Mouse (Mus musculus) myocyte (in vitro differentiated cells): ENCODE results near the gene Klhl3. TPM values are rescaled to one million over a fixed set of nuclear protein-coding genes. Genes with fewer than 3 reads are reported as not detected.

Experiments used
- H3K27me3 ChIP-seq: one replicate; pipeline ENCODE4 v1.6.1; 2011; ENCODE audit not compliant: control insufficient read depth, insufficient read depth, insufficient read length
- H3K36me3 ChIP-seq: one replicate; pipeline ENCODE4 v1.6.1; 2011; ENCODE audit not compliant: control insufficient read depth, insufficient read depth
- H3K4me2 ChIP-seq: one replicate; pipeline ENCODE4 v1.6.1; 2011; ENCODE audit warnings: low read depth, control low read depth
- H3K4me3 ChIP-seq: one replicate; pipeline ENCODE4 v1.5.1; 2011; ENCODE audit warnings: mild to moderate bottlenecking, control low read depth, moderate library complexity
- H3K79me2 ChIP-seq: one replicate; pipeline ENCODE4 v1.6.1; 2011; ENCODE audit not compliant: control insufficient read depth, insufficient read depth
- H3ac ChIP-seq: one replicate; pipeline ENCODE4 v1.6.1; 2011; ENCODE audit not compliant: control insufficient read depth, insufficient read length
- CEBPB ChIP-seq: IDR thresholded peaks from 2 replicates; pipeline ENCODE4 v1.6.1; 2011; ENCODE audit warnings: mild to moderate bottlenecking, moderate library complexity; ENCODE audit not compliant: poor library complexity, insufficient read depth, severe bottlenecking
- E2F4 ChIP-seq: IDR thresholded peaks from one replicate; pipeline ENCODE4 v1.6.1; 2011; ENCODE audit warnings: mild to moderate bottlenecking, control low read depth, moderate library complexity; ENCODE audit not compliant: insufficient read depth
- MAX ChIP-seq: IDR thresholded peaks from one replicate; pipeline ENCODE4 v1.6.1; 2011; ENCODE audit warnings: low read depth, mild to moderate bottlenecking, control low read depth
- MYOD1 ChIP-seq, 3 experiments: IDR thresholded peaks; one replicate each; pipeline ENCODE4 v1.6.1; 2011; ENCODE audit warnings: control low read depth in 2 of 3, low read depth in 2 of 3, mild to moderate bottlenecking in 2 of 3, moderate library complexity in 1 of 3; ENCODE audit not compliant: insufficient read length in 2 of 3, control insufficient read depth in 1 of 3
- MYOG ChIP-seq, 3 experiments: IDR thresholded peaks; one replicate each; pipeline ENCODE4 v1.6.1; 2011; ENCODE audit warnings: control low read depth in 2 of 3, low read depth in 2 of 3, mild to moderate bottlenecking in 2 of 3; ENCODE audit not compliant: insufficient read length in 2 of 3, control insufficient read depth in 1 of 3, insufficient read depth in 1 of 3
- POLR2A ChIP-seq: IDR thresholded peaks from one replicate; pipeline ENCODE4 v1.6.1; 2011; ENCODE audit warnings: low read depth, mild to moderate bottlenecking, control low read depth, moderate library complexity; ENCODE audit not compliant: insufficient read length
- POLR2AphosphoS2 ChIP-seq: IDR thresholded peaks from one replicate; pipeline ENCODE4 v1.6.1; 2011; ENCODE audit warnings: low read depth, control low read depth; ENCODE audit not compliant: insufficient read length
- REST ChIP-seq: IDR thresholded peaks from one replicate; pipeline ENCODE4 v1.6.1; 2011; ENCODE audit warnings: mild to moderate bottlenecking, control low read depth, moderate library complexity; ENCODE audit not compliant: insufficient read depth, insufficient read length
- SRF ChIP-seq: IDR thresholded peaks from one replicate; pipeline ENCODE4 v1.6.1; 2011; ENCODE audit warnings: low read depth; ENCODE audit not compliant: control insufficient read depth, insufficient read length
- TCF12 ChIP-seq: IDR thresholded peaks from one replicate; pipeline ENCODE4 v1.6.1; 2011; ENCODE audit warnings: mild to moderate bottlenecking, control low read depth; ENCODE audit not compliant: poor library complexity, insufficient read depth, severe bottlenecking
- TCF3 ChIP-seq: IDR thresholded peaks from one replicate; pipeline ENCODE4 v1.6.1; 2011; ENCODE audit warnings: low read depth, control low read depth; ENCODE audit not compliant: insufficient read length
- USF1 ChIP-seq: IDR thresholded peaks from one replicate; pipeline ENCODE4 v1.6.1; 2011; ENCODE audit warnings: low read depth, mild to moderate bottlenecking, control low read depth, moderate library complexity
- polyA plus RNA-seq: library from polyadenylated mRNA; unstranded; fragments of >200 nt; fragmentation: generic; extraction: Trizol; gene quantifications from one replicate; pipeline ENCODE4 v1.2.1, GENCODE M21; 2012; ENCODE audit warnings: missing spikeins

The Klhl3 gene
- polyA plus RNA-seq, 1 experiment = 0.01 TPM

- TF ChIP-seq MYOG (IDR thresholded peaks at IDR 0.05; ENCODE audit: control insufficient read depth in 1 of 3, insufficient read depth in 1 of 3, insufficient read length in 2 of 3, low read depth in 2 of 3) = no peak
- TF ChIP-seq MYOD1 (IDR thresholded peaks at IDR 0.05; ENCODE audit: control insufficient read depth in 1 of 3, insufficient read length in 2 of 3, low read depth in 2 of 3) = no peak
- TF ChIP-seq USF1 = no peak
- no peak for TF ChIP-seq TCF12
- TF ChIP-seq POLR2AphosphoS2 = no peak
- Histone ChIP-seq H3K4me2 (no peak overlapping the region), H3K36me3 (no peaks in the 10 kb centered on the region), H3K27me3 (no peaks in the 10 kb centered on the region), H3ac (no peak overlapping the region), H3K4me3 (no peak overlapping the region), H3K79me2 (no peaks in the 10 kb centered on the region)
Measured at GRCm38 (mm10) chr13:57982904-57983303, 130.5 kb downstream of the Klhl3 start.

GRCm38 (mm10) chr13:57980679-57981078 is 132.7 kb downstream of the Klhl3 start:
- H3K4me3 ChIP-seq = no peak overlapping the region
- no peaks in the 10 kb centered on the region for H3K36me3 ChIP-seq
- no peak for TF ChIP-seq POLR2A
- TF ChIP-seq E2F4 = no peak
- TF ChIP-seq TCF12 = no peak
- TF ChIP-seq MYOG (IDR thresholded peaks at IDR 0.05; ENCODE audit: control insufficient read depth in 1 of 3, insufficient read depth in 1 of 3, insufficient read length in 2 of 3, low read depth in 2 of 3) = no peak
- no peak for TF ChIP-seq POLR2AphosphoS2
- no peak for TF ChIP-seq REST
- TF ChIP-seq SRF = no peak
- no peak for TF ChIP-seq MYOD1 (IDR thresholded peaks at IDR 0.05; ENCODE audit: control insufficient read depth in 1 of 3, insufficient read length in 2 of 3, low read depth in 2 of 3)
- no peak for TF ChIP-seq USF1
- TF ChIP-seq CEBPB = no peak
- no peak for TF ChIP-seq TCF3
- no peak overlapping the region for H3K4me2 ChIP-seq
- no peaks in the 10 kb centered on the region for H3K27me3 ChIP-seq
- no peaks in the 10 kb centered on the region for H3K79me2 ChIP-seq
- H3ac ChIP-seq = no peak overlapping the region

GRCm38 (mm10) chr13:57980071-57980470 is 133.3 kb downstream of the Klhl3 start:
- Histone ChIP-seq H3K4me3 (no peak overlapping the region), H3K27me3 (no peaks in the 10 kb centered on the region), H3K36me3 (no peaks in the 10 kb centered on the region), H3K79me2 (no peaks in the 10 kb centered on the region), H3K4me2 (no peak overlapping the region), H3ac (no peak overlapping the region)
- no peak for TF ChIP-seq REST
- TF ChIP-seq MYOG (IDR thresholded peaks at IDR 0.05; ENCODE audit: control insufficient read depth in 1 of 3, insufficient read depth in 1 of 3, insufficient read length in 2 of 3, low read depth in 2 of 3) = no peak
- no peak for TF ChIP-seq CEBPB
- no peak for TF ChIP-seq TCF3
- no peak for TF ChIP-seq POLR2AphosphoS2
- TF ChIP-seq MYOD1 (IDR thresholded peaks at IDR 0.05; ENCODE audit: control insufficient read depth in 1 of 3, insufficient read length in 2 of 3, low read depth in 2 of 3) = no peak
- TF ChIP-seq SRF = no peak
- no peak for TF ChIP-seq USF1
- no peak for TF ChIP-seq POLR2A
- TF ChIP-seq TCF12 = no peak
- no peak for TF ChIP-seq MAX
- no peak for TF ChIP-seq E2F4

GRCm38 (mm10) chr13:57978931-57979330 is 134.5 kb downstream of the Klhl3 start:
- H3K36me3 ChIP-seq = no peaks in the 10 kb centered on the region
- H3K79me2 ChIP-seq = no peaks in the 10 kb centered on the region
- no peak overlapping the region for H3K4me2 ChIP-seq
- no peak overlapping the region for H3K4me3 ChIP-seq
- H3ac ChIP-seq = no peak overlapping the region
- TF ChIP-seq REST (peak; percentile 51), TCF12 (no peak), MYOD1 (IDR thresholded peaks at IDR 0.05; ENCODE audit: control insufficient read depth in 1 of 3, insufficient read length in 2 of 3, low read depth in 2 of 3) (no peak)
- H3K27me3 ChIP-seq = no peaks in the 10 kb centered on the region

- no peak overlapping the region for H3K4me2 ChIP-seq
- no peak for TF ChIP-seq E2F4
- TF ChIP-seq CEBPB = no peak
- TF ChIP-seq TCF12 = no peak
- TF ChIP-seq MYOD1 (IDR thresholded peaks at IDR 0.05; ENCODE audit: control insufficient read depth in 1 of 3, insufficient read length in 2 of 3, low read depth in 2 of 3) = no peak
- no peak for TF ChIP-seq POLR2A
- no peak for TF ChIP-seq TCF3
- TF ChIP-seq POLR2AphosphoS2 = no peak
- no peak for TF ChIP-seq SRF
- no peak for TF ChIP-seq MAX
- no peak for TF ChIP-seq USF1
- no peak for TF ChIP-seq MYOG (IDR thresholded peaks at IDR 0.05; ENCODE audit: control insufficient read depth in 1 of 3, insufficient read depth in 1 of 3, insufficient read length in 2 of 3, low read depth in 2 of 3)
- TF ChIP-seq REST = no peak
- no peaks in the 10 kb centered on the region for H3K27me3 ChIP-seq
- no peak overlapping the region for H3K4me3 ChIP-seq
- H3ac ChIP-seq = no peak overlapping the region
- H3K79me2 ChIP-seq = no peaks in the 10 kb centered on the region
- H3K36me3 ChIP-seq = no peaks in the 10 kb centered on the region
Measured at GRCm38 (mm10) chr13:57977721-57978120, 135.7 kb downstream of the Klhl3 start.
